Mouse (Mus musculus) cerebellum, adult (tissue): ENCODE measurements at regions not wholly inside any gene's neighbourhood (a gene's known extent, or its start where the extent isn't known, plus 50 kb on each side); places are given as distances from the start of the nearest gene placed in this dataset.

ENCODE experiments used
- ATAC-seq: cut with Nextera tagmentation; 2 replicates; pipeline ENCODE4 v1.9.2; 2017; ENCODE audit warnings: mild to moderate bottlenecking, moderate library complexity, mixed read lengths; ENCODE audit not compliant: insufficient number of reproducible peaks, low FRiP score, low TSS enrichment

GRCm38 (mm10) chr15:63218393-63219060, 626.5 kb downstream of the Gsdmc2 start:
- ATAC-seq = no peak

- ATAC-seq = no peak
These were observed 639.8 kb downstream of the Gsdmc2 start for GRCm38 (mm10) chr15:63205150-63205549.

GRCm38 (mm10) chr15:63195031-63195430, 649.9 kb downstream of the Gsdmc2 start:
- ATAC-seq = no peak

DNA sequence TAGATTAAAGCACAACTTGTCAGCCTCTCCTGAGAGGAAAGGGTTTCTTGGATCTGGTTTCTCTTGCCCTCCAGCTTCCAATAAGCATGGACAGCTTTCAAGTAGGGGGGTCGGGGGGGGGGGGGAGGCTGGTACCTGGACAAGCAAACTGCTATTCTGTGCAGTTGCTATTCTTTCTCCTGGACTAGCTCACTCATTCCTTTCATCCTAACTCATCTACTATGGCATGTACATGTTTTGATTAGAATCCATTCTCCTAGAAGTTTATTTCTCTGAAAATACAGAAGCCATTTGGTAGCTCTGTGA, 650.5 kb downstream of the Gsdmc2 start:
- ATAC-seq = no peak

DNA sequence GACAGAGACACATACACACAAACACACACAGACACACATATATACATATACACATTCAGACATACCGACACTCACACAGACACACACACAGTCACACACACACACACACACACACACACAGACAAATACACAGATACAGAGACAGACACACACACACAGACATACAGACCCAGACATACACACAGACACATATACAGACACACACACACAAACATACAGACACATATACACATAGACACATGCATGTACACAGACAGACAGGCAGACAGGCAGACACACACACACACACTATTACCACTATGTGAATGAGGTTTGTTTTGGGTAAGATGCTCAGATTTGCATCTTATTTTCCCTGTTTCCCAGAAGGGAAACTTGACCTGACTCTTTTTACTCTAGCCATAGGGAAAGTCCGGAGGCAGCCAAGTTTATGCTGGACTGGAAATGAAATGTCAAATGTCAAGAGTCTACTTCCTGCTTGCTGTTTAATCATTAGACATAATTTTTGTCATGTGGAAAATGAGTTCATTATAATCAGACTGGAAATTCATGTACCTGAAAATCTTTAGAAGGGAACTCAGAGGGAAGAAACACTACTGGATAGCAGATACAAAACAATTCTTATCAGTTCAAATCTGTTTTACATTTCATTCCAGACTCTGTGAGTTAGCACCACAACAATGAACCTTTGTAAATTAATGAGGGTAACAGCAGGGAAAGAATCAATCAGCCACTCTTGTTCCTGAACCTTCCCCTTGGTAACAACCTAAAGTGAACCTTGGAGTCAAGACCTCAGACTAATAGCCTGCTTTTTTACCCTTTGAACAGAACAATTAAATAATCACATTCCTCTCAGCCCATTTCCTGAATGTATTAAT, 651.1 kb downstream of the Gsdmc2 start:
- ATAC-seq = no peak

DNA sequence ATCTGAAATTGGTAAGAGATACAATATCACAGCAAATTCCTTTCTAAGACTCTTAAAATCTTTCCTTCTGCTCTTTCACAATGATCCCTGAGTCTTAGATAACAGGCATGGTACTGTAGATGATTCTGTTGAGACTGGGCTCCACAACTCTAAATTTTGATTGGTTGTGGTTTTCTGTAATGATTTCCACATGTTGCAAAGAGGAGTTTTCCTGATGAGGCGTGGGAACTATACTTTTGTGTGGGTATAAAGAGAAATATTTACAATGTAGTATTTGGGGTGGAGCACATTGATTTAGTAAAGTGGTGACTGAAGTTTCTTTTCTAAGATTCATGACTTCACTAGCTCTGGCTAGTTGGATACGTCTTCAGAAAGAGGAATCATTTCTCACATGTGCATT, 653.2 kb downstream of the Gsdmc2 start:
- no peak for ATAC-seq

DNA sequence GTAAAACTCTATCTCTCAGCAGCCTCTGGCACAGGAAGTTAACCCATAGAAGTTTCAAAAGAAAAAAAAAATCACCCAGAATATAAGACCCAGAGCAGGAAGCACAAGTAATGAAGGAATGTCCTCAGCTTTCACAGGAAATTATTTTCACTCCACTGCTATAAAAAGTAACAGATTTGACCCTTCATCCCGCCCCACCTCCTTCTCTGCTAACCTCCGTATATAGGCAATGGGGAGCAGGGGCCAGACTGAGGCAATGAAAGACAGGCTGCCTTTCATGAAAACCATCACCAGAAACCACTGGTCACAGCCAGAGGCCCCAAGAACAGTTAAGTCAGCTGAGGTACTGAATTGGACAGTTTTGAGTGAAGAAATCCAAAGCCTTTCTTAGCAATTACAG, 654.9 kb downstream of the Gsdmc2 start:
- ATAC-seq = no peak

- ATAC-seq = no peak
These were observed 674.0 kb downstream of the Gsdmc2 start for GRCm38 (mm10) chr15:63171003-63171402.

DNA sequence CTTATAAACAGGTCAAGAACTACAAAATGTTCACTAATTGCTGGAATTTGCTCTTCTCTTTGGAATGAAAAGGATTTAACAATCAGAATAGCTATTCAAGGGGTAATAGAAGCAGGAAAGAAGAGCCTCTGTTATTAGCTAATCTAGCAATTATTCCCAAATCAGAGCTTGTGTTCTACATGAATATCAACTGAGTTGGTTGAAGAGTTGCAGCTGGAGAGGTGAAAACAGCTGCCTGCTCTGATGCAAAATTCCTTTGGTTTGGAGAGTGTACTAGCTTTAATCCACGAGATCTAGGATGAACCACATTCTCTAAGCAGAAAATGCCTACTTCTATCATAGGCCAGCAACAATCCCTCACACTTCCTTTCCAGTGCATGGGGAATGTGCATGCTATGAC, 674.8 kb downstream of the Gsdmc2 start:
- no peak for ATAC-seq

DNA sequence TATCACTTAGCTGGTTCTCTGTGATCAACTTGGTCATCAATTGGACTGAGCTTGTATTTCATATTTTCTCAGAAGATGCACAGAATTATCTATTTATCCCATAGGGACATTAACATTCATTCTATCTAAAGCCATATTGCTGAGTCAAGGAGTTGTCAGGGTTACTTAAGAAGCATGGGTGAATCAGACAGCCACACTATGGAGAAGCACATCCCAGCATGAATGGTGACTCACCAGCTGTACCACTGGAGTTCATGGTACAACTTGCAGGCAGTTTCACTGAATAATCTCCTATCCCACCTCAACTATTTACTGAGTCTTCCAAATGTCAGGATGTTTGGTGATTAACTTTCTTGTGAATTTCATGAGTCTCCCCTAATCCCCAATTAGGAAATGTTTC, 678.6 kb downstream of the Gsdmc2 start:
- ATAC-seq = no peak

DNA sequence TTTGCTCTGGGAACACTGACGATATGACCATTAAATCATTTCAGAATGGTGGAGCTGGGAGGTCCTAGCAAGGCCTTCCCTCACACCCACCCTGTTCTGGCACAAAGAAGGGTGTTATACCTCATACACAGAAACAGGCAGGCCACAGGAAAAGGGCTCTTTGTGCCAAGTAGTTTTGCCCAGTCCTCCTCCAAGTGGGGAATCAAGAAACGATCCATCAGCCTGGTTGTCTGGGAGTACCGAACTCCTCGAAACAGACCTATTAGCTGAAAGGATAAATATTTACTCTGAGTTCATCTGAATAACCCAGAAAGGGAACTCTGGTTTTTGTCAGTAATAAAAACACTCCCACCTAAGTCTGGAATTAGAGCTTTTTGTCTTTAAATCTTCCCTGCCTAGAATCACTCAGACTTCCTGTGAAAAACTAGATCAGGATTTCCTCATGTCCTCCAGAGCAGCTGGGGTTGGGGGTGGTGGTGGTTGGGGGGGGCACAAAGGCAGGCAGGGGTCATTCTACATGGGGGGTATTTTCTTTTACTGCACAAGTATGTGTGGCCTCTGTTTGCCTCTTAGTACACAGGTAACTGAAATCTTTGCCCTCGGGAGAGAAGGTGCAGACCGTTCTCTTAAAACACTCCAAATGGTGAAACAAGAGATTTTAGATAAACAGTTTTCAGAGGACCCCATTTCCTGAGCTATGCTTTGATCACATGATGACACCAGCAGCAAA, 681.3 kb downstream of the Gsdmc2 start:
- ATAC-seq = no peak

DNA sequence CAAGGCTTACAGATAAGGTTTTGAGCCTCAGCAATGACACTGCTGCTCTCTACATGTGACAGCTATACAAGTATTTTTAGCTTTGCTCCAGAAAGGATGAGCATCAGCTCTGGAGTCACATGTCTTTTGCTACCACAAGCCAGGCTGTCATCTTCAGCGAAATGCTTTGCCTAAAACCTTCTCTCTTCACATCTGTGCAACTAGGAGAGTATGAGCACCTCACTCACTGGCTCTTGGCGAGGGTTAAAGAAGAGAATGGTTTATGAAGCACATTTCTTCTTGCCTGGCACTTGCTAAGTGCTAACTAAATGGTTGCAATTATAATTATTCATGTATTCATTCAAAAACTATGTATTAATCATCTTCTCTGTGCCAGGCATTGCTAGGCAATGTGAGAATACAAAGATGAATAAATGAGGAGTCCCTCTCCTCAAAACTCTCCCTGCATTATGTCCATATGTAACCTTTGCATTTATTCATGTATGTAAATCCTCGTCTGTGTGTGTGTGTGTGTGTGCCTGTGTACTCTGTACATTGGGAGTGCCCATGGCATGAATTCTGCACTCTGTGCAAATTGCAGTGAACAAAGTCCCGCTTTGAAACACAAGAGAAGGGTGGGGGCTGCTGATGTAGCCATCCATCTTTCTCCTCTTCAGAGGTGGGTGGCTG, 682.0 kb downstream of the Gsdmc2 start:
- no peak for ATAC-seq

DNA sequence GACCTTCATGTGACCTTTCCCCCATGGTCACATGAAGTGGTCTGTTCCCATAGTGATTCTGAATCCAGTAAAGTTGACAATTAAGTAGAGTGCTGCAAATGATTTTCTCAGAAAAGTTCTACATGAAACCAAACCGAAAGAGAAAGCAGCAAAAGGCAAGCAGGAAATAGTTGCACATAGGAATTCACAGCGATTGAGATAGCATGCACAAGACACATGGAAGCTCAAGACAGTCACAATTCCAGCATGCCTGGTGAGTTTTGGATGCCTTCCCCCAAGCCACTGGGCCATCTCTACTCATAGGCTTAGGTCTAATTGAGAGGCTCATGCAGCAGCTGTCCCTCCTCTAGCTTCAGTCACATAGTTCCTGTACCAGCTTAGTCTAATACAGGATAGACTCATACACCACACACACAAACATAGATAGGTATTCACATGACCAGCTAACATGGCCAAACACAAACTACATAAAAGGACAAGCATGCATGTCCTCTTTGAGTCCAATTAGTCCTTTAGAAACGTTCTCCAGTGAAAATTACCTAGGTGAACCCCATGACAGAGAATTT, 721.8 kb downstream of the Gsdmc2 start:
- no peak for ATAC-seq

DNA sequence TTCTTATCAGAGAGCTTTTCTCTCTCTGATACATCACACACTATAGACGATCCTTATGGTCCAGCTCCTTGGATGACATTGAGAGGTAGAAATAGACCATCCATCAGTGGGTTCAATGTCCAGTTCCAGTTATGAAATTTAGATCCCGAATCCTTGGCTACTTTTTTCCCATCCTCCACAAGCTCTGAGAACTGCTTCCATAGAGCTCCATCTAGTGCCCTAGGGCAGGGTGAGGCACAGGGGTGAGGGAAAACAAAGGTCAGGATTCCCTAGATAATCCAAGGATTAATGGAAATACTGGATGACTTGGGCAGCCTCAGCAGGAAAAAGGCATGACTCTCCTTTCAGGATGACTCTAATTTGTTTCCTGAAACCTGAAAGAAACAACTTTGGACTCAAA, 732.1 kb downstream of the Gsdmc2 start:
- ATAC-seq = no peak

- no peak for ATAC-seq
These were observed 744.9 kb downstream of the Gsdmc2 start for GRCm38 (mm10) chr15:63100093-63100492.

- ATAC-seq = no peak
These were observed 763.0 kb downstream of the Gsdmc2 start for GRCm38 (mm10) chr15:63081972-63082371.

DNA sequence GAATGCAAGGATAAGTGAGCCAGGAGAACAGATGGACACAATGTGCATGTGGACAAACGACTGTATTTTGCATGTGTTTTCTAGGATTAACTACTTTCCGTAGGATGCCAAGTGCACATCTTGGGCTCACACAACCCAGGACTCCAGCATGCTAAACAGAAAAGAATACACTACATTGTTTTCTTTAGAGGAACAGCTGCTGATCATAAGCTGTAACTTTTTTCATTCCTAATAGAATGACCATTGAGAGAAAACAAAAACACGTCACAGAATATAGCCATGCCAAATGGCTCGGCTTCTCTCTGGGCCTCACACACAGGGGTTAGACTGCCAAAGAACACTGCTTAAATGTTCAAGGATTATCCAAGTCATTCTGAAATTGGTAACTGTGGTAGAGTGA, 765.2 kb downstream of the Gsdmc2 start:
- ATAC-seq = no peak

DNA sequence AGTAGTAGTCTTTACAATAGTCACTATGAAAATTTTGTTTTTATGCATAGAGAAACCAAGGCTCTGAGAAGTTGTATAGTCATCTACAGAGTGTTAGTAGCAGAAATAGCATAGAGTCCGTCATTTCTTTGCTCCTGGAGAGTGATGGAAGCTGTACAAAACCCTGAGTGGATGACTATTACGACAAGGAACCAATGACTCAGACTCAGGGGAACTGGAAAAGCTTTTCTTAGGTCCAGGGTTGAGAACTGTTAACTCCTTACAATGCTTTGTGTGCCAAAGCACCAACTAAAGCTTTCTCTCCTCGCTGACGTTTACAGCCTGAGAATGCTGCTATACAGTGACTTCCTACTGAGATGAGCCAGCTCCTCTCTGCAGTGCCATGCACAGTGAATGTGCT, 773.1 kb downstream of the Gsdmc2 start:
- ATAC-seq = no peak

DNA sequence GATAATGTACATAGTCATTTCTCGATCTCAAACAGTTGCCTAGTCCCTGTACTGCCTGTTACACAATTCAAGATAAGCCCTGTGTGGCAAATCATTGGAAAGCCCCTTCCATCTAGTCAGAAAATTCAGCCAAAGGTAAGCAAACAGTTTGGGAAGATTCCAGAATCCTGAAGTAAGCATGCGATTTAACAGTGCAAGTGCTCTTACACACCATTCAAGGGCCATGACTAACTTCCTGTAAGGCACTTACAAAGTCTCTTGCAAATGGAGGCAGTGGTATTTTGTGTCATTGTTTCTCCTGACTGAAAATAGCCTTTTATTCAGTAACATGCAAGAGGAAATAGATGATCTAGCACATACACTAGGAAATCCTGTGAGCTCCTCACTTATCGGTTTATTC, 777.9 kb downstream of the Gsdmc2 start:
- ATAC-seq = no peak

GRCm38 (mm10) chr15:63066020-63066439, 778.9 kb downstream of the Gsdmc2 start:
- ATAC-seq = no peak

DNA sequence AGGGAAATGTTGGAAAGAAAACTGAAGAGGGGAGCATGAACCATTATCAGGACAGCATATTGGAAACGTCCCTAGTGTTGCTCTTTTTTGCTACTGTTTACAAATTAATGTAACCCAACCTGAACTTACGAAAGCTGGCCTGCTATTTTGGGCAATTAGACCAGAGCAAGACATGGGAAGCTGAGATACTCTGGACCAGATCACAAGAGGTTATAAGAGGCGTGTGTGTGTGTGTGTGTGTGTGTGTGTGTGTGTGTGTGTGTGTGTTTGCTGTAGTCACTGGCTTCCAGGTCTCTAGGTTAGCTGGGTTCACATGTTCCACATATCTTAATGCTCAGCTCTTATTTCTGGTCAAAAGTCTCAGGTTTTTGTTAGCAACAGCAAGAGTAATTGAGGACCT, 783.1 kb downstream of the Gsdmc2 start:
- no peak for ATAC-seq
